ENCODE assay signal across 27 mouse cellular contexts in the genomic region with DNA sequence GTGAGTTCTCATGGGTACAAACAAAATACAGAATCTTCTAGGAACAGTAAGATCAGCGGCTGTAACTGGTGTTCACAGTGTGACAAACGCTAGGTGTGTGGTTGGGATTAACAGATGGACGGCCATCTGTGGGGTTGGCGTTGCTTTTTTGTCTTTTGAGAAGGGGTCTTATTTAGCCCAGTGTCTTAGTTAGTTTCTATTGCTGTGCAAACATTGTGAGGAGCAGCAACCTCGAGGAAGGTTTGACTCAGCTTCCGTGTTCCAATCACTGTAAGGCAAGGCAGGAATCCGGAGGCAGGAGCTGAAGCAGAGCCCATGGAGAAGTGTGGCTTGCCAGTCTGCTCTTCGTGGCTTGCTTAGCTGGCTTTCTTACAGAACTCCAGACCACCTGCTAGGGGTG. TPM values are rescaled to one million over a fixed set of nuclear protein-coding genes. Genes with fewer than 3 reads are reported as not detected.
DNase-seq lines count a peak whose midpoint lies in the region; ATAC-seq and TF ChIP-seq lines count a peak whose summit lies in the region.
"Had no signal": no experiment of that assay in that cellular context is flagged by ENCODE, and none has a peak within 500 bp of the region (broad histone marks: within the 10 kb centered on the region; RNA-seq: fewer than 3 reads in every experiment).

No protein-coding gene starts in this region.

- no peak overlapping the region for H3K4me3 ChIP-seq in forebrain, embryonic 15.5 days
- no peak overlapping the region for H3K4me3 ChIP-seq in forebrain, postnatal 0 days (ENCODE audit: low read depth, low read length)
- no peak overlapping the region for H3K4me3 ChIP-seq in layer of hippocampus, adult 2 months
- no peak overlapping the region for H3K4me3 ChIP-seq in lung, adult 2 months (replicated peaks; ENCODE audit: extremely low read depth, low read depth, low read length)
- H3K4me3 ChIP-seq: embryonic facial prominence, embryonic 12.5 days; embryonic facial prominence, embryonic 15.5 days; heart, embryonic 12.5 days; heart, embryonic 15.5 days; hindbrain, embryonic 10.5 days; hindbrain, embryonic 13.5 days; intestine, embryonic 15.5 days had no signal

- no peak for TF ChIP-seq POLR2A in lung, adult 2 months (IDR thresholded peaks at IDR 0.05; ENCODE audit: borderline replicate concordance, extremely low read depth, low read depth, low read length)

- no peak overlapping the region for H3K4me2 ChIP-seq in forebrain, embryonic 15.5 days (replicated peaks)
- no peak overlapping the region for H3K4me2 ChIP-seq in forebrain, postnatal 0 days (ENCODE audit: low read depth)
- H3K4me2 ChIP-seq: embryonic facial prominence, embryonic 12.5 days; embryonic facial prominence, embryonic 15.5 days; heart, embryonic 12.5 days; heart, embryonic 15.5 days; hindbrain, embryonic 13.5 days; intestine, embryonic 15.5 days had no signal

- no peak for DNase-seq in forebrain, postnatal 0 days
- no peak for DNase-seq in layer of hippocampus, adult 2 months (ENCODE audit: low spot score in 2 of 2)
- no peak for DNase-seq in layer of hippocampus, postnatal 25 days (ENCODE audit: extremely low spot score in 1 of 2, low spot score in 1 of 2)
- peak; percentile 54 for DNase-seq in right cerebral cortex, adult 18-20 months
- no peak for DNase-seq in right cerebral cortex, postnatal 10 days (ENCODE audit: low spot score in 2 of 2)
- no peak for DNase-seq in lung, adult 2 months
- DNase-seq: adrenal gland, adult 2 months; adrenal gland, postnatal 14 days; cerebellum, adult 18-20 months; cerebellum, adult 9-11 months; gastrocnemius, postnatal 25 days; heart, adult 18-20 months; heart, postnatal 10 days; heart, postnatal 36 days; kidney, adult 11 months had no signal

- no peaks in the 10 kb centered on the region for H3K27me3 ChIP-seq in forebrain, embryonic 15.5 days
- H3K27me3 ChIP-seq in forebrain, postnatal 0 days (ENCODE audit: insufficient read depth, low read length): no peaks in the 10 kb centered on the region
- H3K27me3 ChIP-seq: embryonic facial prominence, embryonic 12.5 days; embryonic facial prominence, embryonic 15.5 days; heart, embryonic 12.5 days; heart, embryonic 15.5 days; hindbrain, embryonic 13.5 days; intestine, embryonic 15.5 days had no signal

- H3K9me3 ChIP-seq in forebrain, embryonic 15.5 days: no peaks in the 10 kb centered on the region
- H3K9me3 ChIP-seq in forebrain, postnatal 0 days (ENCODE audit: low read length): no peaks in the 10 kb centered on the region
- H3K9me3 ChIP-seq: embryonic facial prominence, embryonic 12.5 days; embryonic facial prominence, embryonic 15.5 days; heart, embryonic 12.5 days; heart, embryonic 15.5 days; hindbrain, embryonic 10.5 days; hindbrain, embryonic 13.5 days; intestine, embryonic 15.5 days had no signal

- WGBS in forebrain, embryonic 15.5 days: 42% methylated on average over 8 of the region's 8 CpGs
- 54% methylated on average over 8 of the region's 8 CpGs for WGBS in forebrain, postnatal 0 days
- 86% methylated on average over 8 of the region's 8 CpGs for WGBS in lung, adult 2 months

- peaks cover 25% of the 10 kb centered on the region for H3K4me1 ChIP-seq in forebrain, embryonic 15.5 days
- no peaks in the 10 kb centered on the region for H3K4me1 ChIP-seq in forebrain, postnatal 0 days (ENCODE audit: insufficient read depth)
- H3K4me1 ChIP-seq in lung, adult 2 months (ENCODE audit: control insufficient read depth, insufficient read depth, low read length): no peaks in the 10 kb centered on the region
- H3K4me1 ChIP-seq: embryonic facial prominence, embryonic 12.5 days; embryonic facial prominence, embryonic 15.5 days; intestine, embryonic 15.5 days had no signal

- H3K36me3 ChIP-seq in forebrain, embryonic 15.5 days: peaks cover 47% of the 10 kb centered on the region
- H3K36me3 ChIP-seq in forebrain, postnatal 0 days (ENCODE audit: insufficient read depth): peaks cover 55% of the 10 kb centered on the region

- no peak overlapping the region for H3K9ac ChIP-seq in forebrain, embryonic 15.5 days (replicated peaks)
- H3K9ac ChIP-seq in forebrain, postnatal 0 days: no peak overlapping the region
- H3K9ac ChIP-seq: embryonic facial prominence, embryonic 12.5 days; embryonic facial prominence, embryonic 15.5 days; heart, embryonic 12.5 days; heart, embryonic 15.5 days; hindbrain, embryonic 13.5 days; intestine, embryonic 15.5 days had no signal

- no peak for TF ChIP-seq CTCF in forebrain, postnatal 0 days (IDR thresholded peaks at IDR 0.05; ENCODE audit: low read depth)
- no peak for TF ChIP-seq CTCF in layer of hippocampus, adult 2 months (conservative IDR thresholded peaks at IDR 0.05)
- TF ChIP-seq CTCF in lung, adult 2 months (IDR thresholded peaks at IDR 0.05; ENCODE audit: insufficient read depth, low read length): no peak

- ATAC-seq in forebrain, embryonic 15.5 days (replicated peaks): no peak
- ATAC-seq in forebrain, postnatal 0 days: no peak
- ATAC-seq: CD4-positive, CD25-positive, alpha-beta regulatory T cell, adult 4 months; hindbrain, embryonic 16.5 days; intestine, embryonic 15.5 days had no signal

- H3K27ac ChIP-seq in forebrain, embryonic 15.5 days (replicated peaks): peak overlapping the region; percentile 69
- H3K27ac ChIP-seq in forebrain, postnatal 0 days (ENCODE audit: low read depth, low read length): no peak overlapping the region
- peak overlapping the region; percentile 79 for H3K27ac ChIP-seq in layer of hippocampus, adult 2 months
- H3K27ac ChIP-seq: embryonic facial prominence, embryonic 12.5 days; embryonic facial prominence, embryonic 15.5 days; heart, embryonic 15.5 days; hindbrain, embryonic 10.5 days; hindbrain, embryonic 13.5 days; intestine, embryonic 15.5 days had no signal

RNA-seq across cellular contexts. Expression of gene Hmcn2, which starts 33.1 kb away (rescaled TPM):
- 0.19 and 0.22 TPM in 2 replicates for polyA plus RNA-seq in forebrain, embryonic 15.5 days (2015; fragmentation: Nextera tagmentation; extraction: Ambion mirVana)
- 0.23 and 0.24 TPM in 2 replicates for total RNA-seq in forebrain, postnatal 0 days (2014; rRNA removed)
- polyA plus RNA-seq in forebrain, postnatal 0 days (2015; fragmentation: Nextera tagmentation; extraction: Ambion mirVana): 0.33 and 0.39 TPM in 2 replicates
- under 1 TPM; 0.32 to 0.51 TPM for total RNA-seq in layer of hippocampus, adult 2 months (2021)
- under 1 TPM; 0.25 to 0.49 TPM for total RNA-seq in layer of hippocampus, postnatal 25 days (2021)
- 10.8 and 16.8 TPM in 2 replicates for polyA plus RNA-seq in lung, adult 2 months (2012; rRNA removed)
- total RNA-seq: common myeloid progenitor, adult 5-6 weeks; MEL had no signal
- polyA plus RNA-seq: hindbrain, embryonic 10.5 days had no signal

RNA-seq across cellular contexts. Expression of gene Ncs1, which starts 35.5 kb away (rescaled TPM):
- polyA plus RNA-seq in forebrain, embryonic 15.5 days (2015; fragmentation: Nextera tagmentation; extraction: Ambion mirVana): 115 and 116 TPM in 2 replicates
- 139 and 164 TPM in 2 replicates for total RNA-seq in forebrain, postnatal 0 days (2014; rRNA removed)
- polyA plus RNA-seq in forebrain, postnatal 0 days (2015; fragmentation: Nextera tagmentation; extraction: Ambion mirVana): 133 and 149 TPM in 2 replicates
- 100 to 1,000 TPM; 285 to 294 TPM for total RNA-seq in layer of hippocampus, adult 2 months (2021)
- total RNA-seq in layer of hippocampus, postnatal 25 days (2021): 100 to 1,000 TPM; 259 to 284 TPM
- 2.2 and 2.5 TPM in 2 replicates for polyA plus RNA-seq in lung, adult 2 months (2012; rRNA removed)
